Mouse (Mus musculus) neural tube, embryonic 13.5 days (tissue): ENCODE data around the gene Lsamp. TPM values are rescaled to one million over a fixed set of nuclear protein-coding genes. Genes with fewer than 3 reads are reported as not detected.
A peak's percentile ranks its signal among the peaks of the same experiment; 100 is the strongest.

Experiments
- ATAC-seq: fragments of 200-750 bp; cut with Nextera tagmentation; 2 replicates; pipeline ENCODE4 v1.8.0; 2017; ENCODE audit warnings: low read depth, mild to moderate bottlenecking, moderate TSS enrichment, moderate library complexity
- H3K27ac ChIP-seq: fragments of 300-500 bp; sonication (generic); replicated peaks from 2 replicates; pipeline ENCODE4 v1.5.1; 2015; ENCODE audit warnings: moderate library complexity, mild to moderate bottlenecking, inconsistent platforms
- H3K27me3 ChIP-seq: fragments of 300-500 bp; sonication (generic); 2 replicates; pipeline ENCODE4 v1.6.1; 2015; ENCODE audit warnings: mild to moderate bottlenecking, inconsistent platforms
- H3K36me3 ChIP-seq: fragments of 300-500 bp; sonication (generic); 2 replicates; pipeline ENCODE4 v1.6.1; 2015; ENCODE audit warnings: mild to moderate bottlenecking, inconsistent platforms
- H3K4me1 ChIP-seq: fragments of 300-500 bp; sonication (generic); replicated peaks from 2 replicates; pipeline ENCODE4 v1.6.1; 2015; ENCODE audit warnings: inconsistent platforms
- H3K4me2 ChIP-seq: fragments of 300-500 bp; sonication (generic); 2 replicates; pipeline ENCODE4 v1.6.1; 2015; ENCODE audit warnings: inconsistent platforms, mild to moderate bottlenecking, moderate library complexity
- H3K4me3 ChIP-seq: fragments of 300-500 bp; sonication (generic); 2 replicates; pipeline ENCODE4 v1.5.1; 2015; ENCODE audit warnings: mild to moderate bottlenecking, inconsistent platforms
- H3K9ac ChIP-seq: fragments of 300-500 bp; sonication (generic); 2 replicates; pipeline ENCODE4 v1.6.1; 2015; ENCODE audit warnings: moderate library complexity, mild to moderate bottlenecking, inconsistent platforms
- H3K9me3 ChIP-seq: fragments of 300-500 bp; sonication (generic); 2 replicates; pipeline ENCODE4 v1.6.1; 2016; ENCODE audit warnings: inconsistent platforms
- WGBS: fragments of 180-500 bp; shearing (Covaris S2); methylation state at CpG from one replicate; pipeline ENCODE4 v1.1.7; 2015; 5-methylcytosine and 5-hydroxymethylcytosine counted together
- polyA plus RNA-seq: library from polyadenylated mRNA; unstranded; fragments of >200 nt; fragmentation: Nextera tagmentation; extraction: Ambion mirVana; gene quantifications from 2 replicates; pipeline ENCODE4 v1.2.1, GENCODE M21; 2015

Lsamp gene
- polyA plus RNA-seq, 1 experiment from 2014 or later, result 56.5 TPM

GRCm38 (mm10) chr16:41787146-41787545, 1803.0 kb downstream of the Lsamp start:
- no peaks in the 10 kb centered on the region for H3K36me3 ChIP-seq
- H3K4me3 ChIP-seq, result no peak overlapping the region
- H3K9ac ChIP-seq, result no peak overlapping the region
- H3K9me3 ChIP-seq, result no peaks in the 10 kb centered on the region
- no peak overlapping the region for H3K4me2 ChIP-seq
- H3K27me3 ChIP-seq, result no peaks in the 10 kb centered on the region
- 0 out of 2 replicates have a peak, but pooled peaks cover 7% of the 10 kb centered on the region for H3K4me1 ChIP-seq
- no peak overlapping the region for H3K27ac ChIP-seq
- no peak for ATAC-seq
- 64% methylated on average over 1 of the region's 1 CpGs for WGBS

DNA sequence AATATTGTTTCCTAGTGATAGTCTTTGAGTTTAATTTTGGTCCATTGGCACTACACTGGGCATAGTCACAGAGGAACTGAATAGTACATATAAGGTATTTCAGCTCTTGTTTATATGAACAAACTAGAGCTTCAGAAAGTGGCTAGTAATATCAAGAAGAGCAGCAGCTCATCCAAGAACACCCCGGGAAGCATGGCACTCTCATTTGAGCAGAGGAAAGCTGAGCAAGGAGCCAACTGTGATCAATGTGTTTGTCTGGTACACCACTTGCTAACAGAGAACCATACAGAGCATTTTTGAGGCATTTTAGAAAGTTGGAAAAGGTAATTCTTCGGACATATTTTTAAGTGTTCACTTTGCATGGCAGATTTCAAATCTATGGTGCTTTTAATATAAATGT, 1805.9 kb downstream of the Lsamp start:
- no peak overlapping the region for H3K9ac ChIP-seq
- ATAC-seq, result no peak
- H3K27ac ChIP-seq, result no peak overlapping the region
- no peaks in the 10 kb centered on the region for H3K27me3 ChIP-seq
- H3K4me2 ChIP-seq, result no peak overlapping the region
- H3K9me3 ChIP-seq, result no peaks in the 10 kb centered on the region
- no peaks in the 10 kb centered on the region for H3K36me3 ChIP-seq
- 91% methylated on average over 2 of the region's 2 CpGs for WGBS
- no peak overlapping the region for H3K4me3 ChIP-seq
- 0 out of 2 replicates have a peak, but pooled peaks cover 7% of the 10 kb centered on the region for H3K4me1 ChIP-seq

DNA sequence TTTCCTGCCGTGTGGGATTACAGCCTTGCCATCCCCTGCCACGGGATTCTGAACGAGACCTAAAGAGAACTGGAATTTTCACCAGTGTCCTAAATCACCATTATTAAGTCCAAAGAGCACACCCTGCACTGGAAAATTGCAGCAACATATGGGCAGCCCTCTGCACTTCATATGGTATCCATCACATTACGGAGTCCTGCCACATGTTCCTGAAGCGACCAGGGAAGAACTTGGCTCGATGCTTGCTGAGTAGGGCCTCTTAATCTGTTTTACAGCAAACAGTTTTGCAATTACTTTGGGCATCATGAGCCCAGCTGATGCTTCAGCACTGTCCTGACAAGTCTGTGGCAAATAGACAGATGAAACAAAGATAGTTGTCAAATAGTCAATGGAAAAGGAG, 1836.2 kb downstream of the Lsamp start:
- WGBS, result 80% methylated on average over 6 of the region's 6 CpGs
- Histone ChIP-seq H3K27ac (no peak overlapping the region), H3K36me3 (no peaks in the 10 kb centered on the region), H3K4me2 (no peak overlapping the region), H3K4me3 (no peak overlapping the region), H3K27me3 (no peaks in the 10 kb centered on the region), H3K4me1 (peaks cover 5% of the 10 kb centered on the region), H3K9me3 (no peaks in the 10 kb centered on the region), H3K9ac (no peak overlapping the region)
- no peak for ATAC-seq

GRCm38 (mm10) chr16:41826899-41827604, 1842.9 kb downstream of the Lsamp start:
- Histone ChIP-seq H3K4me2 (no peak overlapping the region), H3K9me3 (no peaks in the 10 kb centered on the region), H3K27me3 (no peaks in the 10 kb centered on the region), H3K4me1 (peaks cover 4% of the 10 kb centered on the region; the same call in 1 of the 2 replicates), H3K4me3 (no peak overlapping the region), H3K9ac (no peak overlapping the region), H3K36me3 (no peaks in the 10 kb centered on the region), H3K27ac (0 out of 2 replicates have a peak overlapping the region, but pooled peaks have one; percentile 4)
- 59% methylated on average over 5 of the region's 5 CpGs for WGBS
- ATAC-seq, result no peak

- Histone ChIP-seq H3K4me2 (no peak overlapping the region), H3K4me1 (peaks cover 4% of the 10 kb centered on the region; the same call in 1 of the 2 replicates), H3K9ac (no peak overlapping the region), H3K4me3 (no peak overlapping the region), H3K27me3 (no peaks in the 10 kb centered on the region), H3K36me3 (no peaks in the 10 kb centered on the region), H3K27ac (0 out of 2 replicates have a peak overlapping the region, but pooled peaks have one; percentile 4), H3K9me3 (no peaks in the 10 kb centered on the region)
- WGBS, result 78% methylated on average over 3 of the region's 3 CpGs
- ATAC-seq, result no peak
Measured at GRCm38 (mm10) chr16:41827605-41827948, 1843.4 kb downstream of the Lsamp start.

- no peaks in the 10 kb centered on the region for H3K36me3 ChIP-seq
- H3K27me3 ChIP-seq, result no peaks in the 10 kb centered on the region
- H3K27ac ChIP-seq, result no peak overlapping the region
- H3K4me1 ChIP-seq, result peaks cover under 1% of the 10 kb centered on the region; the same call in 1 of the 2 replicates
- no peak for ATAC-seq
- H3K4me2 ChIP-seq, result no peak overlapping the region
- no peak overlapping the region for H3K4me3 ChIP-seq
- WGBS, result 82% methylated on average over 3 of the region's 3 CpGs
- no peaks in the 10 kb centered on the region for H3K9me3 ChIP-seq
- H3K9ac ChIP-seq, result no peak overlapping the region
Measured at GRCm38 (mm10) chr16:41834637-41835036, 1850.5 kb downstream of the Lsamp start.

DNA sequence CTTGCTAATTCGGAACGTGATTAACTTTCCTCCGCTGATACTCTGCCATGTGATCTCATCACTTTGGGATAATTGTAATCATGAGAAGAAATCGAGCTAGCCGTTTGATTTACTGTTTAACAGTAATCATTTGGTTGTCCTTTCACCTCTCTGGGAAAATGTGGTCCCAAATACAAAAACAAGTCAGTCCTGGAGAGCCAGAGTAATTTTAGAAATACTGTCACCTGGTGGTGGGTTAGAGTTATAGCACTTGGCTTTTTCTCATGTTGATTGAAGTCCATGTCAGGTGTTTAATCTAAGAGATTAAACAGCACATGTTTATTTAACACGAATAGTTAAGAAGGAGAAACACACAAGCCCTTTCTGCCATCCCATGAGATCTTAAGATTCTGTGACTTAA, 1851.6 kb downstream of the Lsamp start:
- WGBS, result 57% methylated on average over 6 of the region's 6 CpGs
- Histone ChIP-seq H3K9me3 (no peaks in the 10 kb centered on the region), H3K4me1 (peaks cover 8% of the 10 kb centered on the region; the same call in 1 of the 2 replicates), H3K4me3 (no peak overlapping the region), H3K36me3 (no peaks in the 10 kb centered on the region), H3K9ac (no peak overlapping the region), H3K4me2 (no peak overlapping the region), H3K27me3 (no peaks in the 10 kb centered on the region), H3K27ac (no peak overlapping the region)
- no peak for ATAC-seq

DNA sequence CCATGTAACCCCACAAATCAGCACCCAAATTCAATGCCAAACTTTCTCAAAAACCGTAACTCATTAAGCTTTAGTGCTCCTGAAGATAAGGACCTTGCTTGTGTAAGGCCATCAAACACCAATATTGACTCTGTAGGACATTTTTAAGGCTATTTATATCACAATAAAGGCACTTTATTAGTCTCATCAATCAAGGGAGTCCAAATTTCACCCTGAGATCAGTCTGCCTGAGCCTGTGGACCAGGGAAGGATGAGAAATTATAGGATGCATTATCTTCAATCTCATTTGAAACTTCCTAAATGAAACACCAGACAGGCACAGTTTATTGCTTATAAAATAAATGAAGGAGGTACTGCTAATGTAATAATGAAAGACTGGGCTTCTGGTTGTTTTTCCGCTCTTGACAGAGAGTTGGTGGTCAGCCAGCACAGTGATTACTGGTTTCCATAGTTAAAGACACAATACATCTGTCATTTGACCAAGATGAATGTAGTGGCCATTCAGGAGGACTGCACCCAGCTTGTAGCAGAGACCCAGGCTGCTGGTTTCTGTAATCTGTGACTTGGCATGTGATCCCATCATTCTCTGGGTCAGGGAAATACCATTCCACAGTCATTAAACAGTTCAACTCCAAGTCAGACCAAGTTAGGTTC, 1855.7 kb downstream of the Lsamp start:
- H3K9ac ChIP-seq, result no peak overlapping the region
- H3K9me3 ChIP-seq, result no peaks in the 10 kb centered on the region
- no peaks in the 10 kb centered on the region for H3K36me3 ChIP-seq
- no peak overlapping the region for H3K4me3 ChIP-seq
- ATAC-seq, result peak; percentile 59
- H3K27me3 ChIP-seq, result no peaks in the 10 kb centered on the region
- H3K4me1 ChIP-seq, result peaks cover 8% of the 10 kb centered on the region; the same call in 1 of the 2 replicates
- H3K4me2 ChIP-seq, result no peak overlapping the region
- WGBS, result 36% methylated on average over 2 of the region's 2 CpGs
- no peak overlapping the region for H3K27ac ChIP-seq

- no peak overlapping the region for H3K27ac ChIP-seq
- ATAC-seq, result no peak
- H3K4me1 ChIP-seq, result no peaks in the 10 kb centered on the region
- no peaks in the 10 kb centered on the region for H3K36me3 ChIP-seq
- no peaks in the 10 kb centered on the region for H3K27me3 ChIP-seq
- H3K4me2 ChIP-seq, result no peak overlapping the region
- no peaks in the 10 kb centered on the region for H3K9me3 ChIP-seq
- H3K9ac ChIP-seq, result no peak overlapping the region
- no peak overlapping the region for H3K4me3 ChIP-seq
- 84% methylated on average over 6 of the region's 6 CpGs for WGBS
Measured at GRCm38 (mm10) chr16:41846903-41847302, 1862.7 kb downstream of the Lsamp start.

DNA sequence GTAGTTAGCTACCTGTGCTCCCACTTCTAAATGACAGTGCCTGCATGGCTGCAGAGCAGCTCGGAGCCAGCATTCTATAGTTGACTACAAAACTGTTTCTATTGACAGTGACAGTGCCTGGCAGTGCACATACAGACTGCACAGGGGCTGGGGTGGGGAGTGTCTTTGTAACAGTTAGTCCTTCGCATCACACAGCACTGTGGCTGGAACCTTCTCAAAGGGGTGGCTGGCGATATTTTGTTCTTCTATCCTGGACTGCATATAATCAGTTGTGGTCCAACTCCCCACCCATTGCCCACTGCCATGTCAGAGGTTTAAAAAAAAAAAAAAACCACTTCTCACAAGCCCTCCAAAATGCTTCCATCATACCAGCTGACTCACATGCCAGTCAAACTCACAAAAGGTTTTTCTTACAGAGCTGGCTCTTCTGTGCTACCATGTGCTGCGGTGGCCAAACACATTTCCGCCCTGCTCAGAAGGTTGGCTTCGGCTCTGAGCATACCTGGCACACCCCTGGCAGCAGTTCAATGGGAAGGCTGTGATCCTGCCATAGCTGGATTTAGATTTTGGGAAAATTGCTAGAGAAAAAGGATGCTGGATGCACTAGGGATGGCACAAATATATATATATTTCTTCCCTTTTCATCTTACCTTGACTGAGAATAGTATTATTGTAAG, 1887.9 kb downstream of the Lsamp start:
- 87% methylated on average over 6 of the region's 6 CpGs for WGBS
- Histone ChIP-seq H3K27ac (no peak overlapping the region), H3K4me1 (no peaks in the 10 kb centered on the region), H3K9ac (no peak overlapping the region), H3K36me3 (no peaks in the 10 kb centered on the region), H3K27me3 (no peaks in the 10 kb centered on the region), H3K9me3 (no peaks in the 10 kb centered on the region), H3K4me3 (no peak overlapping the region), H3K4me2 (no peak overlapping the region)
- no peak for ATAC-seq

GRCm38 (mm10) chr16:41888546-41889165, 1904.5 kb downstream of the Lsamp start:
- Histone ChIP-seq H3K27me3 (no peaks in the 10 kb centered on the region), H3K27ac (no peak overlapping the region), H3K36me3 (no peaks in the 10 kb centered on the region), H3K9ac (no peak overlapping the region), H3K4me2 (no peak overlapping the region), H3K4me1 (no peaks in the 10 kb centered on the region), H3K9me3 (no peaks in the 10 kb centered on the region), H3K4me3 (no peak overlapping the region)
- 82% methylated on average over 16 of the region's 16 CpGs for WGBS
- no peak for ATAC-seq

- no peak overlapping the region for H3K4me3 ChIP-seq
- H3K27ac ChIP-seq, result no peak overlapping the region
- 58% methylated on average over 2 of the region's 2 CpGs for WGBS
- no peaks in the 10 kb centered on the region for H3K27me3 ChIP-seq
- no peak for ATAC-seq
- H3K9me3 ChIP-seq, result no peaks in the 10 kb centered on the region
- H3K9ac ChIP-seq, result no peak overlapping the region
- no peak overlapping the region for H3K4me2 ChIP-seq
- H3K4me1 ChIP-seq, result peaks cover 15% of the 10 kb centered on the region; the same call in 1 of the 2 replicates
- no peaks in the 10 kb centered on the region for H3K36me3 ChIP-seq
Measured at GRCm38 (mm10) chr16:41900783-41901182, 1916.6 kb downstream of the Lsamp start.
